Mouse (Mus musculus) thymus, postnatal 36 days (tissue): Measurements from ENCODE around the gene Gm45062.

ENCODE experiments used
- DNase-seq, 2 experiments: peaks; one replicate each; pipeline ENCODE4 v3.0.0; 2022; ENCODE audit warnings: mixed read lengths in 2 of 2

Gm45062 gene

DNA sequence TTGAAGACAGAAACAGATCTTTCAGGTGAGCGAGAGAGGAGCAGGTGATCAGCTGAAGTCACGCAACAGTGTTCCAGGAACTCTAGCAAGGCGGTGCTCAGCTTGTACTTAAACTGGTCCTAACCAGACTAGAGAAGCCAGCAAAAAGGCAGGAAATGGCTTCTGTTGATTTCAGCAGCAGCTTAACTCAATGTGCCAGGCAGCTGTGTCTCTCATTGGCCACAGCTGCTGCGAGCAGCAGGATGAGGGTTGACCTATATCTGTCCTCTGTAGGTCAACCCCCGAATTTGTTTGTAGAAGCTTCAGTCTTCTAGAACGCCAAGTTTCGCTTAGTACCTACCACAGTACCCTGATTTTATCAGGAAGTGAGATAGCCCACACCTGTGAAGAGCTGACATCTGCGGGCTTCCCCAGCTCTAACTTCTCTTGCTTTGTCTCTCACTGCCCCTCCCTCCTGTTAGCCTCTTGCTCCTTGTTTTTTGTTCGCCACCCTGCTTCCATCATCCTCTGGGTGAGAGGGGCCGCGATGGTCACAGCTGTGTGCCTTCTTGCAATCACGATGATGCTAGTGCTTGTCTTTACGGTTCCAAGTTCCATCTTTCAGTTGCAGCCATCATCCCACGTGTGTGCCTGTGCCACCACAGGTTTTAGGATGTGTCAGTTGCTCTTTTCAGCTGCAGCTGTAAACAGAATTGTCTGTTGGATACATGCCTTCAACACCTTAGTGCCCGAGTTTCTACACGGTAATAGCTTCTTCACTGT lies 226.3 kb downstream of the Gm45062 start:
- peak; percentile 79 to 89 for DNase-seq

- DNase-seq = peak in 1 of 2 experiments; percentile 33
These were observed 227.3 kb downstream of the Gm45062 start for GRCm38 (mm10) chr6:8486391-8487043.

DNA sequence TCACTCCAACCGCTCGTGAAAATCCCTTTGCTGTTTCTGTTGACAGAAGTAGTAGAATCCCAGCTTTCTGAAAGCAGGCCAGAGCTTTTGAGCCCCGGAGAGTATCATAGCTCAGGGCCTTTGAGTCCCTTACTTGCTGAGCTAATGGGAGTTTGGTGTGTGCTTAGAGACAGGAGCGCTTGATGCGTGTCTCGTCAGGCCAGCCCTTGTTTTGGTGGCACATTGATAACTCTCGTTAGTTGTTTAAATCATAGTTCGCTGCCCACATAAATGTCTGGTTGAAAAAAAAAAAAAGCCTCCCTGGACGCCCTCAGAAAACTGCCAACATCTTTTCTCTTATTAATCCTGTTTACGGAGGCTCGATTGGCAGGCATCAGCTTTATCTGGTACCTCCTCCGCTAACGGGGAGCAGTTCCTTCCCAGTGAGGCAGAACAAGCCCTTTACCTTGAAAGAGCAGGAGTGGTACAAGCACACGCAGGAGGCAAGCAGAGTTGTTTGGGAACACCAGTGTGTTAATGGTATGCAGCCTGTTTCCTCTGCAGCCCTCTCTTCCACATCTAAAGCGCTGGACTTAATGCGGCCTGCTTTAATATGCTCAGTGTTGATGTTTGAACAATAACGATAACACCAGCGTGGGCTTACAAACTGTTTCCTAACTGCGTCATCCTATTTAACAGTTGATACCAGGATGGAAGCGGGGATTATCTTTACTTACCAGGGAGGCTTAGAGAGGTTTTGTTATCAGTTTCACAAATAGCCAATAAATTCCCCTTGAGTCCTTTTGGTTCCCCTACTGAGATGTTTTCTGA lies 228.0 kb downstream of the Gm45062 start:
- DNase-seq = peak; percentile 24 to 26

DNA sequence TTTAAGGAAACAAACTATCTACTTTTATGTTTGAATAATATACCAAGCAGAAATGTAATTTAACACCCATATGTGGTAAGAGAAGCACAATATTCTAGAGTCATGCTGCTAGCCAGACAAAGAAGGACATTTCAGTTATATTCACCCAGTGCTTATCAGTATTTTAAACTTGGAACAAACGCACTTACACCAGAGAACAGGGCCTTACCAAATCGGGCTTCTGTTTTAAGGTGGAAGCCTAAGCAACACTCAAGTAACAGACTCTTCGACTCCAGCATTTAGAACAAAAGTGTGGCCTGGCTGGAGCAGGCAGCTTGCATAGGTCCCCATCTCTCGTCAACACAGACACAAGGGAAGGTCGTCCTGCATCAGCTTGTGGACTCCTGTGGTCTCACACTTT lies 229.0 kb downstream of the Gm45062 start:
- DNase-seq = peak in 1 of 2 experiments; percentile 29

DNA sequence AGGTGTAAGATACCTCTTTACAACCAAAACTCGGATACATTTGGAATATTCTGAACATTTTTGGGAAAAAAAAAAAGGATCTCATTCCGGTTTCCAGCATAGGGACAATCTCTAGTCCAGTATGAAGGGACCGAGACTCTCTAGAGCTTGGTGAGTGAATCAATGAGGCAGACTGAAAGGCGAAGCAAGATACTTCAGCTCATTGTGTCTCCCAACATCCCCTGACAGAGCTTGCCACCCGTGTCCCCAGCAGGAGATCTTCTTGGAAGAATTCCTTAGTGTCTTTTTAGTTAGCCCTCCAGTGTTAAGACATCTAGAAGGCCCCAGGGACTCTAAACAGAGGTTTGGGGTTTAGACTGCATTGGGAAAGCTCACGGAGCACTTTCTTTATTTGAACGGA lies 230.0 kb downstream of the Gm45062 start:
- DNase-seq = no peak

- DNase-seq = no peak
These were observed 230.8 kb downstream of the Gm45062 start for GRCm38 (mm10) chr6:8489938-8490585.

DNA sequence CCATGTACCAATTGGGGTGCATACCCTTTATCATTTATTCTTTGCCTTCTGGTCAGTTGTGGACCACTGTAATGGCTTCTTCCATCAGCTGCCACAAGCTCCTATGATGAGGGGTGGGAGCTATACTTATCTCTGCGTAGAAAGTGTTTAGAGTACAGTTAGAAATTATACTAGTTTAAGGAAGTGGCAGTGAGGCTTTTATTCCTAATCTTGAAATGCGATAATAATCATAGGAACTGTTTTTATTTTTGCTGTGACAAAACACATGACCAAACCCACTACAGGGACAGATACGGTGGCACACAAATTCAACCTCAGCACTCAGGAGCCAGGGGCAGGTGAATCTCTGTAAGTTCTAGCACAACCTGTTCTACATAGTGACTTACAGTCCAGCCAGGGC lies 233.0 kb downstream of the Gm45062 start:
- no peak for DNase-seq

GRCm38 (mm10) chr6:8495109-8495826 lies 236.0 kb downstream of the Gm45062 start:
- no peak for DNase-seq

DNA sequence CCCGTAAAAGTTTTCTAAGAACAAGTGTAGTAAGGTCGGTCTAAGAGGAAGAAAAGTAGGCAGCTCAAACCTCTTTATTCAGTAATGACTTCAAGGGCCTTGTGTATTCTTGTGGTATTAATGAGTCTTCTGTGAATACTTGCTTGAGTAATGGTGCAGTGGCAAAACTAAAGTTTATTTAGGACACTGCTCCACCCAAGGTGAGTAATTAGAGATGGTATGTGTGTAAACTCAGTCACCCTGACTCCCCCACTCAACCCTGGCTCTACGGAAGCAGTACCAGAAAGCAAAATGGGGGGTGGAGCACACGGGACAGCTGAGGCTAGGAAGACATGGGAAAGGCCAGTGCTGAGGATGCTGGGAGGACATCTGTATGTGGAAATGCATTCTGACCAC lies 236.6 kb downstream of the Gm45062 start:
- DNase-seq = no peak

GRCm38 (mm10) chr6:8497234-8497867 lies 238.1 kb downstream of the Gm45062 start:
- DNase-seq = no peak

DNA sequence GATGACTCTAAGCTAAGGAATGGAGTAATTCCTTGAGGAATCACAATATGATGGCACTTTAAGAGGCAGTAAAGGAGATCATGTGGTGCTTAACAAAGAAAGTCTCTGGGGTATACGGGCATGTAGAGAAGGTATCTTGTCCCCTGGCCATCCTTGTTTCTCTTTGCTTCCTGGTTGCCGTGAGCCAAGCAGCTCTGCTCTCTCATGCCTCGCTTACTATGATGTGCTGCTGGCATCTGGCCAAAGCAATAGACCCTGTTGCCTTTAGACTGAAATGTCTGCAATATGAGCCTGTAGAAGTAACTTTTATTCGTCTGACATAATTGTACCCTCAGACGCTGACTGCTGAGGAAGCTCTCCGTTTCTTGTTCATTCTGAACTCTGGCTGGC lies 238.6 kb downstream of the Gm45062 start:
- no peak for DNase-seq

DNA sequence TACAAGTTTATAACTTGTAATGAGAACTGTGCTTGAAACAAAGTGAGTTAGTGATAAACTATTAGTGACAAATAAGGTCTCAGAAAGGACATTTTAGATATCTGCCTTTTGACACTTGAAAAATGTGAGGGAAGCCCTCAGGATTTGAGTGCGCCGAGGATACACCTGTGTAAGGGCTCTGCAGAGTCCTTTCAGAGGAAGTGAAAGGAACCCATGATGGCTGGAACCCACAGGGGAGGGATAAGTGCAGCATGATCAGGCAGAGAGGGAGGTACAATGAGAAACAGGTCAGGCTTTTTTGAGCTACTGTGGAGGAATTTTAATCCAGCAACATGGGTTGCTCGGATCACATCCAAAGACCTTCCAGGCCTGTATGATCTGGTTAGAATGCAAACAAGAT lies 239.7 kb downstream of the Gm45062 start:
- DNase-seq = no peak

DNA sequence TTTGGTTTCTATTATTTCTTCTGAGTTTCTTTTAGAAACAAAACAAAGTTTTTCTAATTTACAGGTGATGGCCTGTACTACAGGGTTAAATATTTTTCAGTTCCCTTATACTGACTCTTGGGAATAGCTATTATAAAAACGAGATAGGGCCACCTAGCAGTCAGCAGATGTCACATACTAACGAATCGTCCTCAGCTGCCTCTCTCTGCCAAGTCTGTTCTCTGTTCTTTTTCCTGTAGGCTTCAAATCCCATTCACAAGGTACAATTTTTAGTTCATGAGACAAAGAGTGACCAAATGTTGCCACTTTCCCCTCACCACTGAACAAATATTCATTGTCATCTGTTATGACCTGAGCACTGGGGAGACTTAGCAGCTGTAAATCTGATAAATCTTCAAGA lies 244.7 kb downstream of the Gm45062 start:
- DNase-seq = no peak

DNA sequence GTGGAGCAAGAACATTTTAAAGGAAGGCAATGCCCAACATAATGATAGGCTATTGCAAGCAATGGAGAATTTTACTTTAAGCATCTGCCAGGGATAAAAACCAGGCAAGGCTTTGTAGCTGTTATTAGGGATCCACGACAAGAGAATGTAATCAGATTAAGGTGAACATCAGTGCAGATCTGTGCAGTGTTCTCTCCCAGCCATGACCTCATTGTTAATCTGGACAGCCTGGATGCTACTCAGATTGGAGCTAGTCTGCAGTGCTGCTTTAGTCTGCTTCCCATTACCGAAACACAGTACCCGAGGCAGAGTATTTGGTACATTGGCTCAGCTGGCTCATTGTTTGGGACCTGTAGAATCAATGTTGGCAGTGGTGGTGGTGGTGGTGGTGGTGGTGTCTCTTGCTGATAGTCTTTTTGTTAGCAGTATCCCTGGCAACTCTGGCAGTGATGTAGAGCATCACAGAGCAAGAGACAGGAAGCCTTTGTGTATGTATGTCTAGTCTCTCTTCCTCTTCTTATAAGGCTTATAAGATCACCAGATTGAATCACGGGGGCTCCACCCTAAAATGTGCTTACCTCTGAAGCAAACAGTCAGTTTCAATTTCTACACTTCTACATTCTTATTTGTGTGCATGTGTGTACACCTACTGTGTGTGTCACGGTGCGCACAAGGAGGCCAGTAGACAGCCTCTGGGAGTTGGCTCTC lies 245.4 kb downstream of the Gm45062 start:
- peak; percentile 28 to 36 for DNase-seq

DNA sequence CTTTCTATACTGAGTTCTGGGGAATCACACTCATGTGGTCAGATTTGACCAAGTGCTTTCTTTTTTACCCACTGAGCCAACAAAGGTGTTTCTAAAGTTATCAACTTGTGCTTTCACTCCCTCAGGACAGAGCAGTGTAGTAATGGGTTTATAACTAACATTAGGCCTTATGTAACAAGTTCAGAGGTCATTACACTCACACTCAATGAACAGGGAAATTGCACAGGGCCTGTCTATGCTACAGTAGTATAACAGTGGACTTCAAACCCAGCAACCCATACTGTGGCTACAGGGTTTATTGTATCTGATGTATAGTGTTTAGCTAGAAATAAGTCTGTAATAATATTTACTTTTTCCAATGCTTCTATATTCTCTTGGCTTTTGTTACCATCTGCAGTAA lies 247.4 kb downstream of the Gm45062 start:
- no peak for DNase-seq

- peak; percentile 99 to 100 for DNase-seq
These were observed 249.8 kb downstream of the Gm45062 start for GRCm38 (mm10) chr6:8508883-8509536.

DNA sequence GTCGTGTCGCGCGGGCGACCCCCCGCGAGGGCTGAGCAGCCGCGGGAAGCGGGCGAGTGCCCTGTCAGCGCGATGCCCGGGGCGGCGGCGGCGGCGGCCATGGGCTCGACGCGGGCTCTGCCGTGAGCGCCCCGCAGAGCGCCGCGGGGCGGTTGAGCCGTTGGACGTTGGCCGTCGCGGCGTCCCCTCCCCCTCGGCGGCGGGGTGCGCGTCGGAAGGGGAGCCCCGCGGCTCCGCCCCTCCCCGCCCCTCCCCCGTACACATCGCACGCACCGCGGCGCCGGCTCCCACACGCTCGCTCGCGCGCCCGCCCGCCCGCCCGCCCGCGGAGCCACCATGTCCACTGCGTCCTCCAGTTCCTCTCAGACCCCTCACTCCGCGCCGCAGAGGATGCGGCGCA lies 250.3 kb downstream of the Gm45062 start, which contains the start of gene Glcci1:
Glcci1 (plus strand) TSS at position 50 of the 400 bp plus-strand sequence.
- peak; percentile 84 to 88 for DNase-seq

GRCm38 (mm10) chr6:8509961-8510863 lies 251.0 kb downstream of the Gm45062 start:
- DNase-seq = peak; percentile 63 to 72

DNA sequence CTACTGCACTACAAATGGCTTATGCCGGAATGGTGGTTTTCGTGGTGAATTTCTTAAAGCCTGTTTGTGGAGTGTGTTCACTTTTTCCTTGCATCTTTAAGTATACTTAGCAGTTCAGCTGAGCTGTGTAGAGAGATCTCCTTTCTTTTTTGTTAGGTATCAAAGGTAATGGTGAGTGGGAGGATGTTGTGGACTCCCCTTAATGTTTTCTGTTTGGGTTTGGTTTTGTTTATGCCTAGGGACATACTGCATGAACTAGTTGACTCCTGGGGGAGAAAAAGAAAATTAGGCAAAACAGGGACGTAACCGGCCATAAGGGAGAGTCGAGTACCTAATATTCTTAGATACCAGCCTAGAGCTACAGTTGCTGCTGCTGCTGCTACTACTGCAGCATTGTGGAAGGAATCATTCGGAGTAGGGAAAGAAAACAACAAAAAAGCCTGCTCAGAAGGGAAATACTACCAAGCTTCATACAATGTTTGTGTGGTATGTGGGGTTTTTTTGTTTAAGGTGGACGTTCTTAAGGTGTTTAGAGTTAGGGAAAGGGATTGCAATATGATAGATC lies 251.7 kb downstream of the Gm45062 start:
- no peak for DNase-seq
